Mouse (Mus musculus) lung, postnatal 0 days (tissue): ENCODE measurements around the gene Cdk5rap1.

Source experiments
- CTCF ChIP-seq: IDR thresholded peaks from 2 replicates; pipeline ENCODE4 v1.5.1; 2016; ENCODE audit warnings: antibody characterized with exemption, mild to moderate bottlenecking
- EP300 ChIP-seq: IDR thresholded peaks from 2 replicates; pipeline ENCODE4 v1.6.1; 2016; ENCODE audit warnings: antibody characterized with exemption, mild to moderate bottlenecking, control low read depth

DNA sequence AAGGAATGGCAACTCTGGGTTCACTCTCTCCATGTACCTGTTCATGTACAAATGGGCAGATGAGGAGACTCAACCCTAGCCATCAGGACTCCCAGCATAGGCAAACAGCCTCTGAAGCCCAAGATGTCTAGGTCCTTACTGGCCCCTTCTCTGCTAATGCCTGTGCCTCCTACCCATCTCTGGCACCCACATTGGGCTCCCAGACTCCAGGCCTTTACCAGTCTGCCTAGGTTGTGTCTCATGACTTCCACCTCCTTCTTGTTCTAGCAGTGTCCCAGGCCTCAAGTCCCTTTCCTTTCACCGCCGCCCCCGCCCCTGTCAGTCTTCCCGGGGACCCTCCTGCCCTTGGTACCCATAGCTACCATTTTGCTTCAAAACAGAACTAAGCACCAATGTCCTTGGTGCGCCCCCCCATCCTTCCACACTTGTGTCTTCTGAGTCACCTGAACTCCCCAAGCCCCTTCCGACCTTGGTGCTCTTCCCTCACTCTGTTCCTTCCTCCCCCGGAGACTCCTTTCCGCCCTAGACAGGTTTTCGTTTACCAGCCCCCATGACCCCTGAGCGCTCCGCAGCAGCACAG lies 34.3 kb upstream of the Cdk5rap1 start:
- no peak for TF ChIP-seq CTCF
- TF ChIP-seq EP300, result no peak
